ENCODE assay signal across 9 mouse cellular contexts in genomic region chr9:65598765-65599249, GRCm38 (mm10). TPM values are rescaled to one million over a fixed set of nuclear protein-coding genes. Genes with fewer than 3 reads are reported as not detected.
A peak's percentile ranks its signal among the peaks of the same experiment; 100 is the strongest.
DNase-seq lines count a peak whose midpoint lies in the region; ATAC-seq and TF ChIP-seq lines count a peak whose summit lies in the region.
"Had no signal": no experiment of that assay in that cellular context is flagged by ENCODE, and none has a peak within 500 bp of the region (broad histone marks: within the 10 kb centered on the region; RNA-seq: fewer than 3 reads in every experiment).

No protein-coding gene starts in this region.

- DNase-seq in cerebellum, adult 2 months, result peak in 1 of 2 experiments; percentile 31
- DNase-seq in cerebellum, postnatal 4 days (ENCODE audit: low spot score in 2 of 2), result no peak
- peak; percentile 51 for DNase-seq in urinary bladder, postnatal 14 days (ENCODE audit: low spot score)
- no peak for DNase-seq in urinary bladder, adult 18-20 months (ENCODE audit: low spot score in 2 of 2)
- DNase-seq in heart, adult 8-10 months (ENCODE audit: low spot score), result peak; percentile 60
- DNase-seq in lung, postnatal 10 days, result peak; percentile 80
- DNase-seq in thymus, postnatal 14 days, result peak; percentile 57

- no peak overlapping the region for H3K27ac ChIP-seq in cerebellum, adult 2 months (ENCODE audit: insufficient read depth, low read length)
- no peak overlapping the region for H3K27ac ChIP-seq in kidney, embryonic 15.5 days

- no peaks in the 10 kb centered on the region for H3K27me3 ChIP-seq in cerebellum, adult 2 months (ENCODE audit: control insufficient read depth, insufficient read depth, low read length)
- H3K27me3 ChIP-seq in kidney, embryonic 15.5 days, result no peaks in the 10 kb centered on the region

- no peak for ATAC-seq in kidney, embryonic 15.5 days (replicated peaks; ENCODE audit: low FRiP score)

- no peak for TF ChIP-seq POLR2A in cerebellum, adult 2 months (IDR thresholded peaks at IDR 0.05; ENCODE audit: borderline replicate concordance, insufficient read depth, low read length)

- WGBS in cerebellum, adult 2 months, result 32% methylated on average over 10 of the region's 11 CpGs
- WGBS in kidney, embryonic 15.5 days, result 55% methylated on average over 8 of the region's 11 CpGs

- H3K9ac ChIP-seq in kidney, embryonic 15.5 days, result no peak overlapping the region

- H3K36me3 ChIP-seq in kidney, embryonic 15.5 days, result peaks cover 19% of the 10 kb centered on the region

- no peaks in the 10 kb centered on the region for H3K4me1 ChIP-seq in cerebellum, adult 2 months (ENCODE audit: control insufficient read depth, insufficient read depth, low read length)
- H3K4me1 ChIP-seq in kidney, embryonic 15.5 days, result no peaks in the 10 kb centered on the region

- peak; percentile 43; the same call in 1 of the 2 replicates for TF ChIP-seq CTCF in cerebellum, adult 2 months (IDR thresholded peaks at IDR 0.05; ENCODE audit: borderline replicate concordance, insufficient read depth, low read depth, low read length)

- peak overlapping the region; percentile 42 for H3K4me2 ChIP-seq in kidney, embryonic 15.5 days

- H3K9me3 ChIP-seq in kidney, embryonic 15.5 days (replicated peaks), result no peaks in the 10 kb centered on the region
- H3K9me3 ChIP-seq: G1E had no signal

- no peak overlapping the region for H3K4me3 ChIP-seq in cerebellum, adult 2 months (replicated peaks; ENCODE audit: insufficient read depth, low read depth, low read length)
- H3K4me3 ChIP-seq in kidney, embryonic 15.5 days (replicated peaks), result peak overlapping the region; percentile 17; the same call in 1 of the 2 replicates

RNA-seq across cellular contexts. Expression of gene Pif1, which starts 11.8 kb away (rescaled TPM):
- 0.11 and 0.14 TPM in 2 replicates for polyA plus RNA-seq in cerebellum, adult 2 months (2012; rRNA removed)
- not detected for total RNA-seq in heart, adult 8-10 months (2022)
- 12.7 and 17.5 TPM in 2 replicates for polyA plus RNA-seq in kidney, embryonic 15.5 days (2015; fragmentation: Nextera tagmentation; extraction: Ambion mirVana)

RNA-seq across cellular contexts. Expression of gene Plekho2, which starts 19.0 kb away (rescaled TPM):
- polyA plus RNA-seq in cerebellum, adult 2 months (2012; rRNA removed), result 27.3 and 28.5 TPM in 2 replicates
- total RNA-seq in heart, adult 8-10 months (2022), result 10 to 100 TPM in 3 of 4 experiments, 1 to 10 TPM in 1; 7.4 to 12.3 (median 10.8) TPM
- polyA plus RNA-seq in kidney, embryonic 15.5 days (2015; fragmentation: Nextera tagmentation; extraction: Ambion mirVana), result 14.9 and 20.0 TPM in 2 replicates

RNA-seq across cellular contexts. Expression of gene Rbpms2, which starts 30.6 kb away (rescaled TPM):
- 8.8 and 10.7 TPM in 2 replicates for polyA plus RNA-seq in cerebellum, adult 2 months (2012; rRNA removed)
- total RNA-seq in heart, adult 8-10 months (2022), result 10 to 100 TPM; 24.9 to 28.7 (median 26.5) TPM
- 29.8 and 30.3 TPM in 2 replicates for polyA plus RNA-seq in kidney, embryonic 15.5 days (2015; fragmentation: Nextera tagmentation; extraction: Ambion mirVana)

Comparison
In these comparisons a context has a peak if more than half of its experiments do, and no peak if none do; other contexts are left out.
1. DNase-seq: peak in urinary bladder, postnatal 14 days (single experiment), heart, adult 8-10 months (single experiment), lung, postnatal 10 days (single experiment) and thymus, postnatal 14 days (single experiment); none in cerebellum, postnatal 4 days (0 of 2) and urinary bladder, adult 18-20 months (0 of 2).
2. RNA of gene Pif1, which starts 11.8 kb away (polyA plus RNA-seq): 12.7 to 17.5 TPM in kidney, embryonic 15.5 days; 0.11 to 0.14 TPM in cerebellum, adult 2 months; every median in the first group is over 10 times any median in the second.